Mouse (Mus musculus): ENCODE data around the gene Ebi3. TPM values are rescaled to one million over a fixed set of nuclear protein-coding genes. Genes with fewer than 3 reads are reported as not detected.
A peak's percentile ranks its signal among the peaks of the same experiment; 100 is the strongest.

Ebi3 gene
- 1 to 10 TPM; 1.9 to 2.0 TPM for total RNA-seq (2021)

DNA sequence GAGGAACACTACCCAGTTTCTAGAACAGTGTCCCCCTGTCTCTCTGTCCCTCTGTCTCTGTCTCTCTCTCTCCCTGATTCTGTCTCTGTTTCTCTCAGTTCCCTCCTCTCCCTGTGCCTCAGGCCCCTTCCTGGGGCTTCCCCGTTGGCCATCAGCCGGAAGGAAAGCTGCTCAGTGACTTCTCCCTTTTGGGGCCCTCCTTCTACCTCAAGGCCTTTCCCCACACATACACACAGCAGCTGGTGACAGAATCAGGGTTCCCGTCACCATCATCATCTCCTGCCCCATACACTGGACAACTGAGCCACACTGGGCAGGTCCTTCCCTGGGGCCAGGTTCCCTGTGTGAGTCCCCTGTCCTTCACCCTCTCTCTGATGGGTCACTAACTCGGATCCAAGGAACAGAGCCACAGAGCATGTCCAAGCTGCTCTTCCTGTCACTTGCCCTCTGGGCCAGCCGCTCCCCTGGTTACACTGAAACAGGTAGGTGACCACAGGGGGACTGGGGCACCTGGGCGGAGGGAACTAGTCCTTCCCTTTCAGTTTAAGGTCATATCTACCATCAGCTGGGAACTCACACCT lies at the start of gene Ebi3:
Gene Ebi3 (plus strand): TSS at position 194 of the 581 bp plus-strand sequence.
- peak in 1 of 2 experiments; percentile 2 for DNase-seq (ENCODE audit: low spot score in 2 of 2)
- intact Hi-C loops (cut with DNase I) = no loop called here

GRCm38 (mm10) chr17:55903087-55903486 lies 49.4 kb upstream of the Ebi3 start:
- intact Hi-C loops (cut with DNase I) = loop anchor here (5.0 kb wide), 1 partner anchor 39 kb away; no protein-coding TSS in a partner anchor
- no peak for DNase-seq (ENCODE audit: low spot score in 2 of 2)

DNA sequence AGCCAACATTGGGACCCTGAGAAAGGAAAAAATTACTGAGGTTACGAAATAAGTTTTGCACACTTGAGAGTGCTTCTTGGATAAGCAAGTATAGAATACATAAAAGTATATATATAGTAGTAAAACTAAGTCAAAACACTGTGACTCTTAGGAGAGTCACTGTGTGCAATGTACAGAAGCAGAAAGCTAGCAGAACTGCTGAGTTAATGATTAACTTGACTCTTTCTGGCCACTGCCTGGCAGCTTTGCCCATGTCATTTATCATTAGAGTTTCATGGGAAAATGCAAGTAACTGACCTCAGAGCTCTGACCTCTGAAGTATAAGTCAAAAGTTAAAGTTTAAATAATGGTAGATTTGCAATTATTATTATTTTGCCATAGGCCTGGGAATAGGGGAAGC lies 48.8 kb upstream of the Ebi3 start:
- DNase-seq (ENCODE audit: low spot score in 2 of 2) = no peak
- intact Hi-C loops (cut with DNase I) = loop anchor here (5.0 kb wide), 1 partner anchor 39 kb away; no protein-coding TSS in a partner anchor

DNA sequence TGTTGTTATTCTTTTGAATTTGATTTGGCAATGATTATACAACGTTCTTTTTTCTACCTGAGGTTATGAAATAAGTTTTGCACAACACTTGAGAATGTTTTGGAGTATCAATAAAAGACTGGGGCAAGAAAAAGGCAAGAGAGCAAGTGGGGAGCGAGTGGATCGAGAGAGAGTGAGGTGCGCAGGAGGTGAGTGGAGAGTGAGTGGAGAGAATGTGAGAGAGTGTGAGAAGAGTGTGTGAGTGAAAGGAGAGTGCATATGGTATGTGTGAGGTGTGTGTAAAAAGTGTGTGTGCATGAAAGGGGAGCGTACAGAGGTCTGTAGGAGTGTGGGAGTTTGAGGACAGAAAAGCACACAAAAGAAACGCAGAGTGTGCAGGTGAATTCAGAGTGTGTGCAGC lies 48.3 kb upstream of the Ebi3 start:
- intact Hi-C loops (cut with DNase I) = loop anchor here (5.0 kb wide), 1 partner anchor 38 kb away; no protein-coding TSS in a partner anchor
- no peak for DNase-seq (ENCODE audit: low spot score in 2 of 2)

DNA sequence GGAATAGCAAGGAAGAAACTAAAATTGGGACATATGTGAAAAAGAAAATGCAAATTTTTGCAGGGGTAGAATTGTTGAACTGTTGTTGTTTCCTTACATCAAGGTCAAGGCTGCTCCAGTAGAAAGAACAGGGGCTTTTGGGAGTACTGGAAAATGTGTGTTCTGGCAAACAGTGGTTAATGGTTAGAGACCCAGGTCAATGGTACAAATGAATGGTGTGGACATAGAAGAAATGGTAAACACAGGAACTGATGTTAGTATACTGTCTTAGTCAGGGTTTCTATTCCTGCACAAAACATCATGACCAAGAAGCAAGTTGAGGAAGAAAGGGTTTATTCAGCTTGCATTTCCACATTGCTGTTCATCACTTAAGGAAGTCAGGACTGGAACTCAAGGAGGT lies 45.8 kb upstream of the Ebi3 start:
- no peak for DNase-seq (ENCODE audit: low spot score in 2 of 2)
- intact Hi-C loops (cut with DNase I) = no loop called here

- peak; percentile 60 to 72 for DNase-seq (ENCODE audit: low spot score in 2 of 2)
- intact Hi-C loops (cut with DNase I) = no loop called here
These were observed 20.6 kb upstream of the Ebi3 start for GRCm38 (mm10) chr17:55931553-55932502.

DNA sequence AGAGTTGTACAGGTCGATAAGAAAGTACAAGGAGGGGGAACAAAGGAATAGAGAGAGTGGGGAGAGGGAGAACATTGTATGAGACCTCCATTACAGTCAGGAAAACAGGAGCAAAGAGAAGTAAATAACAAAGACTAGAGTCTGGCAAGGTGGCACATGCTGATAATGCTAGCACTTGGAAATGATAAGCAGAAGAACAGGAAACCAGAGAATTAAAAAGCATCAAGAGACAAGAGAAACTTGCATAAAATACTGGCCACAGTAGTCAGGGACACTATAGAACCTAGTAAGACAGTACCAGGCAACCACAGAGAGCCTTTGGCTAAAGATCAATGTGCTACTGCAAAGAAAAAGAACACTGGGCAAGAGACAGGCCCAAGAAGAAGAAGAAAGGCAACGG lies 19.8 kb upstream of the Ebi3 start:
- intact Hi-C loops (cut with DNase I) = no loop called here
- no peak for DNase-seq (ENCODE audit: low spot score in 2 of 2)

GRCm38 (mm10) chr17:55933191-55933590 lies 19.2 kb upstream of the Ebi3 start:
- intact Hi-C loops (cut with DNase I) = no loop called here
- no peak for DNase-seq (ENCODE audit: low spot score in 2 of 2)

GRCm38 (mm10) chr17:55944387-55944865 lies 8.0 kb upstream of the Ebi3 start:
- DNase-seq (ENCODE audit: low spot score in 2 of 2) = peak in 1 of 2 experiments; percentile 3
- intact Hi-C loops (cut with DNase I) = loop anchor here (5.0 kb wide), 1 partner anchor 42 kb away; no protein-coding TSS in a partner anchor

DNA sequence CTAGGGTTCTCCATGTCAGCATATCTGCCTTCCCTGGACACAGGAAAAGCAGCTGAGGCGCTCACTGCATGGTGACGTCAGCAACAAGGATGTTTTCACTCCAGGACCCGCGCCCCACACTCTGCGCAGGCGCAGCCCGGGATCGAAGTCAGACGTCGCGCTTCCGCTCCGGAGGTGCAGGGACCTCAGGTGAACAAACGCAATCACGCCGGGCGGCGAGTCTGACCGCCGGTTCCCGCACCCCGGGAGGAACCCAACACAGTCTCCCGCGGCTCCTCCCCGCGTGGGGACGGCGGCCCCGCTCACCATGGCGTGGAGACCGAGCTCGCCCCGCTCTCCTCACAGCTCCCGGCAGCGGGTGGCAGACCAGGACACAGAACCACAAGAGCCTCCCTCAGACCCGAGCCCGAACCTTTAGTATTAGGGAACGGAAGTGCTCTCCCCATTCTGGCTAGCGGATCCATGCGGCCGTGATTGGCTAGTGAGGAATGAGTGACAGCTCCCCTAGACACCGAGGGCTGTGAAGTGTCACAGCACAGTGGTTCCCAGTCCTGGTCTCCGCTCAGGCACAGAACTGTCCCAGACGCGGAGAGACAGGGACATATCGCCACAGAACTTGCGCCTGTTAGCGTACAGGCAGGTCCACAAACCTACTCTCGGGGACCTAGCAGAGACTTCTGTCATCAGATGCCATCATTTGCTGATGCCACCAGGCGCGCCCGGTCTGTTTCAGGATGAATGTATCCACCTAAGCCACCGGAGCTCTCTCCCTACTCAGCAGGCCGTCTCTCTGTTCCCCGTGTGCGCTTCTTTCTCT lies 7.4 kb upstream of the Ebi3 start:
- intact Hi-C loops (cut with DNase I) = loop anchor here (5.0 kb wide), 2 partner anchors 43 to 58 kb away; no protein-coding TSS in a partner anchor
- DNase-seq (ENCODE audit: low spot score in 2 of 2) = peak; percentile 95

DNA sequence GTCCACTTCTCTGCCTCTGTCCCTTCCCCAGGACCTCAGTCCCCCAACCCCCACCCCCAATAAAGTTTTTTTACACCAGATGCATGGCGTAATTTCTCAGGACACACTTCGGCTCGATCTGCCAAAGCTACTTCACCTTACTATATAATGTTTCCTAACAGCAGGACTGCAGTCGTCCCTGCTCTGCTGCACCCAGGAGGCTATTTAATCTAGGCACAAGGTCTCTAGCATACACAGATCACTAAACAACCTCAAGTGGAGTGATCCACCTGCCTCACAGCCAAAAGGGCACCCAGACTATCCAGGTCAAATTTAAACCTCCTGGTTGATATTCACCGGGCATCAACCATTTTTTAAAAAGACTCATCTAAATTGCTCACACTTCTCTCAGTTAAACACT lies 6.7 kb upstream of the Ebi3 start:
- intact Hi-C loops (cut with DNase I) = loop anchor here (5.0 kb wide), 1 partner anchor 58 kb away; no protein-coding TSS in a partner anchor
- no peak for DNase-seq (ENCODE audit: low spot score in 2 of 2)

DNA sequence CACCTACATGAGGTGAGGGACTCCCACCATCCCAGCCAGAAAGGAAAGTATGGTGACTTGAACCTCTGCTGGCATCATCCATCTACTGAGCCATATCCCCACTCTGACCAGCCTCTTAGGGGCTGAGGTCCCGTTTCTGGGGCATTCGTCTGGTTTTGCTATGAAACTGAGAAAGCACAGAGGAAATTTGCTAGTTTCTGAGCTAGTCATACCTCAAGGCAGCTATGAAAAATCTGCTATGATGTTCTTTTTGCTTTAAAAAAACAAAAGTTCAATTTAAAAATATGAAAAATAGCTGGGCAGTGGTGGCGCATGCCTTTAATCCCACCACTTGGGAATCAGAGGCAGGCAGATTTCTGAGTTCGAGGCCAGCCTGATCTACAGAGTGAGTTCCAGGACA lies 3.8 kb upstream of the Ebi3 start:
- intact Hi-C loops (cut with DNase I) = loop anchor here (5.0 kb wide), 1 partner anchor 61 kb away; no protein-coding TSS in a partner anchor
- no peak for DNase-seq (ENCODE audit: low spot score in 2 of 2)

DNA sequence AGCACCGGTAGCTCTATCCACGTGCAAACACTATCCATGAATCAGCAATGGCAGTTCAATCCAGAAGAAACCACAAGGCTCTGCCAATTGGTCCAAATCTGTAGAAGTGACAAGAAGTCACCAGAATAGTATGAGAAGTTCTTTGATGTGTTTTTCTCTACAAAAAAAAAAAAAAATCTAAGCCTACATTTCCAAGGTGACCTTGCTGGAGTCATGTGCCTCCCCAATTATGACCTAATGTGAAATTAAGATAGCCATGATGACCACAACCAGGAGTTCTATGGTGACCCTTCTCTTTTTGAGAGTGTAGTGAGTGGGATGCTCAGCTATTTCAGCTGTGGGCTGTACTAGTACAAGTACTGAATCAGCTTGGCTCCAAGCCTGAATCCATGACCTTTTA lies 3.0 kb upstream of the Ebi3 start, which contains the start of gene Zfp119b:
Gene Zfp119b (minus strand): TSS at position 101 of the 400 bp plus-strand sequence.
- no peak for DNase-seq (ENCODE audit: low spot score in 2 of 2)
- intact Hi-C loops (cut with DNase I) = loop anchor here (5.0 kb wide), 1 partner anchor 62 kb away; no protein-coding TSS in a partner anchor

DNA sequence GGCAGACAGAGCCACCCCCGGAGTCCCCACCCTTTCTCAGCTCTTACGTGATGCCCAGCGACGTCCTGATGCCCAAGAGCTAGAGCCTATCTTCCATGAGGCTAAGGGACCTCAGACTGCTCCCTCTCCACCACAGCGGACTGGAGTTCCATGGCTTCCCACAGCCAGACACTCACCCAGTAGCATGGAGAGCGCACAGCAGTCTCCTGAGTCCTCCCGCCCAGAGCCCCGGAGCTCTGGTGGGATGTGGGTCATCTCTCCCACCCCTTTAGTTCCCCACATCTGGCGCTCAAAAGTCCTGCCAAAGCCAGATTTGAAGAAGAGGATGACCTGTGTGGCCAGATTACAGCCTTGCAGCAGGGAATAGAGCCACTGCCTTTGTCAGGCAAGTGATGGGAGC lies 1.8 kb upstream of the Ebi3 start:
- intact Hi-C loops (cut with DNase I) = no loop called here
- no peak for DNase-seq (ENCODE audit: low spot score in 2 of 2)

DNA sequence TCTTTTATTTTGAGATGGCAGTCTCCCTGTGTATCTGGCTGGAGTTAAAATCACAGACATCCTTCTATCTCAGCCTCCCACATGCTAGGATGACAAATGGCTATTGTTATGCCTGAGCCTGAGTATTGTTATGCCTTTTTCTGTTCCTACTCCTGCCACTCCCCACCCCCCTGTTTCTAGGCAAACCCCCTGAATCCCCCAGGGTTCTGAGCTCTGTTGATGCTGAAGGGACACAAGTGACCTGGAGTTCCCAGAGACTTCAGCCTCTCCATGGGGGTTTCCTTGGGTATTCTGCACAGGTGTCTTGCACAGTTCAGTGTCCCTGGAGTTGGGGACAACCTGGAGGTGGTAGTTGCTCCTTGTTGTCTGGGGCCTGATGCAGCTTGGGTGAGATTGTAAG lies 399 bp upstream of the Ebi3 start:
- DNase-seq (ENCODE audit: low spot score in 2 of 2) = no peak
- intact Hi-C loops (cut with DNase I) = no loop called here

DNA sequence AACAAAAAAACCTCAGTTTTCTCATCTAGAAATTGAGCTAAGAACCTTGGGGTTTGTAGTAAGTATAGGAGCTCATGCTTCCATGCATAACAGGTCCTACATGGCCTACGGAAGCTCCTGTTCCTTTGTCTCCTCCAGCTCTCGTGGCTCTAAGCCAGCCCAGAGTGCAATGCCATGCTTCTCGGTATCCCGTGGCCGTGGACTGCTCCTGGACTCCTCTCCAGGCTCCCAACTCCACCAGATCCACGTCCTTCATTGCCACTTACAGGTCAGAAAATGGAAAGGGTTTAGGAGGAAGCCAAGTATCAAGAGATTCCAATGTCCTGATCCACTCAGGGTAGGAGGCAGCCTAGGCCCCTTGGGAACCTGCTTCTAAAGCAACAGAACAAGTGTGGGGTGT lies 1.3 kb downstream of the Ebi3 start:
- no peak for DNase-seq (ENCODE audit: low spot score in 2 of 2)
- intact Hi-C loops (cut with DNase I) = no loop called here

DNA sequence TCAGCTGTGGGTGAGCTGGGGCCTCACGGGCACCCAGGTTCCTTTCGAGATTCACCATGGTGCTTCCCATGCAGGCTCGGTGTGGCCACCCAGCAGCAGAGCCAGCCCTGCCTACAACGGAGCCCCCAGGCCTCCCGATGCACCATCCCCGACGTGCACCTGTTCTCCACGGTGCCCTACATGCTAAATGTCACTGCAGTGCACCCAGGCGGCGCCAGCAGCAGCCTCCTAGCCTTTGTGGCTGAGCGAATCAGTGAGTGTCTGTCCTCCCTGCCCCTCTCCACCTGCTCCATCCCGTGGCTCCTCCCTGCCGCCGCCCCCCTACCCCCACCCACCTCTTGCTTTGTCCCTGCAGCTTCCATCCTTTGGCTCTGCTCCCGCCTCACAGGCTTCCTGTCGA lies 1.8 kb downstream of the Ebi3 start:
- intact Hi-C loops (cut with DNase I) = no loop called here
- DNase-seq (ENCODE audit: low spot score in 2 of 2) = no peak

- intact Hi-C loops (cut with DNase I) = no loop called here
- peak; percentile 79 to 87 for DNase-seq (ENCODE audit: low spot score in 2 of 2)
These were observed 3.7 kb downstream of the Ebi3 start for GRCm38 (mm10) chr17:55956129-55956528.

GRCm38 (mm10) chr17:55956591-55956990 lies 4.2 kb downstream of the Ebi3 start:
- intact Hi-C loops (cut with DNase I) = no loop called here
- no peak for DNase-seq (ENCODE audit: low spot score in 2 of 2)
